Mouse (Mus musculus) liver, embryonic 13.5 days (tissue): ENCODE measurements around the gene Gm49358. TPM values are rescaled to one million over a fixed set of nuclear protein-coding genes. Genes with fewer than 3 reads are reported as not detected.

ENCODE experiments used
- ATAC-seq: fragments of 200-750 bp; cut with Nextera tagmentation; 2 replicates; pipeline ENCODE4 v1.8.0; 2017; ENCODE audit warnings: low read depth, mild to moderate bottlenecking, moderate number of reproducible peaks, moderate library complexity
- DNase-seq: peaks from one replicate; pipeline ENCODE4 v3.0.0; 2022
- H3K27ac ChIP-seq: fragments of 300-500 bp; sonication (generic); 2 replicates; pipeline ENCODE4 v1.5.1; 2015; ENCODE audit warnings: moderate library complexity, mild to moderate bottlenecking, inconsistent platforms
- H3K27me3 ChIP-seq: fragments of 300-500 bp; sonication (generic); 2 replicates; pipeline ENCODE4 v1.6.1; 2015; ENCODE audit warnings: mild to moderate bottlenecking, inconsistent platforms
- H3K36me3 ChIP-seq: fragments of 300-500 bp; sonication (generic); 2 replicates; pipeline ENCODE4 v1.6.1; 2015; ENCODE audit warnings: mild to moderate bottlenecking, inconsistent platforms
- H3K4me1 ChIP-seq: fragments of 300-500 bp; sonication (generic); replicated peaks from 2 replicates; pipeline ENCODE4 v1.6.1; 2015; ENCODE audit warnings: inconsistent platforms
- H3K4me2 ChIP-seq: fragments of 300-500 bp; sonication (generic); 2 replicates; pipeline ENCODE4 v1.6.1; 2015; ENCODE audit warnings: inconsistent platforms, mild to moderate bottlenecking, moderate library complexity
- H3K4me3 ChIP-seq: fragments of 300-500 bp; sonication (generic); replicated peaks from 2 replicates; pipeline ENCODE4 v1.5.1; 2015; ENCODE audit warnings: mild to moderate bottlenecking, inconsistent platforms
- H3K9ac ChIP-seq: fragments of 300-500 bp; sonication (generic); 2 replicates; pipeline ENCODE4 v1.6.1; 2015; ENCODE audit warnings: mild to moderate bottlenecking, inconsistent platforms
- H3K9me3 ChIP-seq: fragments of 300-500 bp; sonication (generic); replicated peaks from 2 replicates; pipeline ENCODE4 v1.6.1; 2016; ENCODE audit warnings: inconsistent platforms
- polyA plus RNA-seq: library from polyadenylated mRNA; unstranded; fragments of >200 nt; fragmentation: Nextera tagmentation; extraction: Ambion mirVana; gene quantifications from 2 replicates; pipeline ENCODE4 v1.2.1, GENCODE M21; 2015

Gene Gm49358
- polyA plus RNA-seq, 1 experiment from 2014 or later: not detected

DNA sequence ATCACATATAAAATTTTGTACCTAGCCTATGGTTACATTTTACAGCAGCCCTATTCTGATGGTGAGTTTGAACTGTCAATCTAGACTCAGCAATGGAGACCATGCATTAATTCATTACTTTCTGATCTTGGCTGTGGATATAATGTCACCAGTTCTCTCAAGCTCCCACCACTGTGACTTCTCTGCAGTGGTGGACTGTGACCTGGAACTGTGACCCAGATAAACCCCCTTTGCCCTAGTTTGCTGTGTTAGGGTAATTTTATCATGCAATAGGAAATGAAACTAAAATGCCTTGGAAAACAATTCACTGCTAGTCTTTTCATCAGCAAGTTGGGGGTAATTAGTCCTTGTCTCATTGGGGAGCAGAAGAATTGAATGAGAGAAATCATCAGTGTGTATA lies 117.7 kb downstream of the Gm49358 start:
- Histone ChIP-seq H3K9ac (no peak overlapping the region), H3K36me3 (no peaks in the 10 kb centered on the region), H3K4me3 (no peak overlapping the region), H3K9me3 (no peaks in the 10 kb centered on the region), H3K4me1 (no peaks in the 10 kb centered on the region), H3K27ac (no peak overlapping the region), H3K4me2 (no peak overlapping the region), H3K27me3 (no peaks in the 10 kb centered on the region)
- ATAC-seq: no peak
- no peak for DNase-seq

Other genes with a start within 250 kb of the Gm49358 start
- gene Hsp90b1, start 58.5 kb upstream of the Gm49358 start, polyA plus RNA-seq: 327 and 424 TPM in 2 replicates
- gene Ttc41, start 58.2 kb upstream of the Gm49358 start, polyA plus RNA-seq: 0.28 and 0.69 TPM in 2 replicates
- 0.35 and 0.61 TPM in 2 replicates for gene Nt5dc3, start 15.0 kb downstream of the Gm49358 start, polyA plus RNA-seq
- gene Stab2, start 244.1 kb downstream of the Gm49358 start, polyA plus RNA-seq: 16.3 and 19.0 TPM in 2 replicates